Mouse (Mus musculus) kidney, embryonic 14.5 days (tissue): ENCODE results near the gene Gm49387. TPM values are rescaled to one million over a fixed set of nuclear protein-coding genes. Genes with fewer than 3 reads are reported as not detected.

ENCODE experiments used
- ATAC-seq: fragments of 200-750 bp; cut with Nextera tagmentation; 2 replicates; pipeline ENCODE4 v1.8.0; 2017; ENCODE audit warnings: moderate number of reproducible peaks, mild to moderate bottlenecking, moderate TSS enrichment, moderate library complexity; ENCODE audit not compliant: low FRiP score, low TSS enrichment
- H3K27ac ChIP-seq: fragments of 300-500 bp; sonication (generic); 2 replicates; pipeline ENCODE4 v1.5.1; 2014; ENCODE audit warnings: low read depth, mild to moderate bottlenecking, low read length, moderate library complexity, mixed read lengths
- H3K27me3 ChIP-seq: fragments of 300-500 bp; sonication (generic); 2 replicates; pipeline ENCODE4 v1.6.1; 2014; ENCODE audit warnings: mild to moderate bottlenecking, low read length; ENCODE audit not compliant: control insufficient read depth, insufficient read depth
- H3K36me3 ChIP-seq: fragments of 300-500 bp; sonication (generic); 2 replicates; pipeline ENCODE4 v1.6.1; 2014; ENCODE audit warnings: low read length, mixed read lengths; ENCODE audit not compliant: control insufficient read depth, insufficient read depth
- H3K4me1 ChIP-seq: fragments of 300-500 bp; sonication (generic); 2 replicates; pipeline ENCODE4 v1.6.1; 2014; ENCODE audit warnings: low read length, mixed read lengths; ENCODE audit not compliant: control insufficient read depth, insufficient read depth
- H3K4me2 ChIP-seq: fragments of 300-500 bp; sonication (generic); replicated peaks from 2 replicates; pipeline ENCODE4 v1.6.1; 2014; ENCODE audit warnings: low read depth, mild to moderate bottlenecking, low read length
- H3K4me3 ChIP-seq: fragments of 300-500 bp; sonication (generic); 2 replicates; pipeline ENCODE4 v1.5.1; 2014; ENCODE audit warnings: mild to moderate bottlenecking, low read length
- H3K9ac ChIP-seq: fragments of 300-500 bp; sonication (generic); 2 replicates; pipeline ENCODE4 v1.6.1; 2014; ENCODE audit warnings: low read depth, mild to moderate bottlenecking, low read length, moderate library complexity
- H3K9me3 ChIP-seq: fragments of 300-500 bp; sonication (generic); 2 replicates; pipeline ENCODE4 v1.6.1; 2016; ENCODE audit warnings: low read length; ENCODE audit not compliant: control insufficient read depth
- WGBS: fragments of 180-500 bp; shearing (Covaris S2); extraction: QIAGEN DNeasy Blood & Tissue Kit; methylation state at CpG from one replicate; pipeline ENCODE4 v1.1.7; 2014; 5-methylcytosine and 5-hydroxymethylcytosine counted together
- polyA plus RNA-seq: library from polyadenylated mRNA; unstranded; fragments of >200 nt; fragmentation: Nextera tagmentation; extraction: Ambion mirVana; gene quantifications from 2 replicates; pipeline ENCODE4 v1.2.1, GENCODE M21; 2014

Gene Gm49387
- polyA plus RNA-seq, 1 experiment from 2014 or later = not detected

- Histone ChIP-seq H3K27ac (0 out of 2 replicates have a peak overlapping the region, but pooled peaks have one; percentile 1), H3K9me3 (no peaks in the 10 kb centered on the region), H3K4me1 (peaks cover 26% of the 10 kb centered on the region), H3K27me3 (no peaks in the 10 kb centered on the region), H3K4me3 (no peak overlapping the region), H3K36me3 (no peaks in the 10 kb centered on the region), H3K9ac (no peak overlapping the region), H3K4me2 (no peak overlapping the region)
- 23% methylated on average over 5 of the region's 5 CpGs for WGBS
- ATAC-seq = no peak
Observed at GRCm38 (mm10) chr14:31560886-31561285, 79.8 kb downstream of the Gm49387 start.

- Histone ChIP-seq H3K4me1 (peaks cover 11% of the 10 kb centered on the region; the same call in 1 of the 2 replicates), H3K27me3 (no peaks in the 10 kb centered on the region), H3K4me2 (no peak overlapping the region), H3K36me3 (no peaks in the 10 kb centered on the region), H3K27ac (no peak overlapping the region), H3K4me3 (no peak overlapping the region), H3K9me3 (no peaks in the 10 kb centered on the region), H3K9ac (no peak overlapping the region)
- ATAC-seq = no peak
- WGBS = 39% methylated on average over 5 of the region's 5 CpGs
Observed at GRCm38 (mm10) chr14:31559216-31559615, 81.5 kb downstream of the Gm49387 start.

DNA sequence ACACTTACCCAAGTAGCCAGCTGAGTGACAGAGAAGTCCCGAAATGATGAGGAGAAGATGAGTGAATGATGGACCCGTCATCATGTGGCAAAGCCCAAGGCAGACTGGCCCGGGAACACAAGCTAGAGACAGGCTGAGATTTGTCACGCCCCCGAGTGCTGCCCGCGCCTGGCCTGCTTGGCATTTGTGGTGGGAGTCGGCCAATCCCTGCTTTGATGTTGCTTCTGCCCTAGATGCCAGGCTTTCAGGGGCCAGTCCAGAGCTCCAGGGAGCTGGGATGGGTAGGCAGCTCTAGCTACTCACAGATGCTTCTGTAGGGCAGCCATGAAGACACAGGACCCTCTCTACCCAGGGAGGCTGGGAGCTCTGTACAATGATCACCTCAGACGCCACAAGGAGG lies 82.9 kb downstream of the Gm49387 start:
- Histone ChIP-seq H3K27ac (no peak overlapping the region), H3K4me3 (no peak overlapping the region), H3K9ac (no peak overlapping the region), H3K4me2 (no peak overlapping the region), H3K9me3 (no peaks in the 10 kb centered on the region), H3K36me3 (no peaks in the 10 kb centered on the region), H3K27me3 (no peaks in the 10 kb centered on the region), H3K4me1 (peaks cover 11% of the 10 kb centered on the region; the same call in 1 of the 2 replicates)
- WGBS = 37% methylated on average over 9 of the region's 9 CpGs
- no peak for ATAC-seq

DNA sequence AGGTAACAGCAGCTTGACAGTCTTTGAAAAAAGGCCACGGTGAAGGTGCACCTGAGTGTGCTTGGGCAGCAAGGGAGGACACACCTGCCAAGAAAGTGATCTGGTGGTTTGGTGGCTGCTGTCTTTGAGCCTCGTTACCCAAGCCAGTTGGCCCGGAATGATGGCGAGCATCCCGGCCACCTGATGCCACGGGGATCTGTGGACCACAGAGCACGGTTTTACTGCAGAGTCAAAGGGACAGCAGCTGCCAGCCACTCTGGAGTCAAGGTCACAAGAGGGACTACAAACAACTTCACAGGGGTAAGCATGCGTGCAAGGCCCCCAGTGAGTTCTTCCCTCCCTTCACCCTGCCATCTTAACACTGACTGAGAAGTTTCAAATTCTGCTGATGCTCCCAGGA lies 83.4 kb downstream of the Gm49387 start:
- 50% methylated on average over 8 of the region's 8 CpGs for WGBS
- Histone ChIP-seq H3K36me3 (no peaks in the 10 kb centered on the region), H3K9ac (no peak overlapping the region), H3K4me3 (no peak overlapping the region), H3K27me3 (no peaks in the 10 kb centered on the region), H3K27ac (no peak overlapping the region), H3K9me3 (no peaks in the 10 kb centered on the region), H3K4me2 (no peak overlapping the region), H3K4me1 (peaks cover 11% of the 10 kb centered on the region; the same call in 1 of the 2 replicates)
- ATAC-seq = peak; percentile 44

DNA sequence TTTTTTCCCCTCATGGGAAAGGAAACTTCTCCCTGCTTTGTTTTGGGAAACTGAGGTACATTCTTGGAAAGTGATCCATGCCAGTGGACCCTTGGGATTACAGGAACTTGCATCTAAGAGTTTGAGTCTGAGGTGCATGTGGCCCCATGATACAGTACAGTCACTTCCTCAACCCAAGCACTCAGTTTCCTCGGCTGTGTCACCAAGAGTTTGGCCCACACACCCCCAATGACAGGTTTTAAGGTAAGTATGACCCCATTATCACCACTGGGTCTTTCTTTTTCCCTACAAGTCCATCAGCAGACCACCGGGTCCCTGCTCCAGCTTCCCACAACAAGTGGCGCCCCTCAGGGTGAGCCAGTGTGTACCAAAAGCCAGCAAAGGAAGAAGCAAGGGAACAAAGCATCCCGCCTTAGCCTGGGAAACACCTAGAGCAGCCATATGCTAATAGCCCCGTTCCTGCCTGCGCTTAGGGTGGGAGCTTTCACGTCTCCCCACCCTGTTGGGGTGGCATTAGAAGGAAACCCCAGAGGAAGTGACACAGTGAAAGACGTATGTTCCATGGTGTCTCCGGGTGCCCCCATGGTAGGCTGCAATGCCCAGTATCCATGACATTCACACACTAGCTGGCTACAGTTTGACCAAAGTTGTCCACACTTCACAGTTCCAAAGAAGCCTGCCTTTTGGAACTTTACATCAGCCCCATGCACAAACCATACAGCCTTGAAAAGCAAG lies 84.0 kb downstream of the Gm49387 start:
- Histone ChIP-seq H3K9me3 (no peaks in the 10 kb centered on the region), H3K27me3 (no peaks in the 10 kb centered on the region), H3K9ac (no peak overlapping the region), H3K4me2 (no peak overlapping the region), H3K4me3 (no peak overlapping the region), H3K4me1 (peaks cover 11% of the 10 kb centered on the region; the same call in 1 of the 2 replicates), H3K27ac (no peak overlapping the region), H3K36me3 (no peaks in the 10 kb centered on the region)
- WGBS = 83% methylated on average over 9 of the region's 9 CpGs
- no peak for ATAC-seq

GRCm38 (mm10) chr14:31555963-31556434 lies 84.7 kb downstream of the Gm49387 start:
- WGBS = 39% methylated on average over 14 of the region's 14 CpGs
- Histone ChIP-seq H3K27ac (no peak overlapping the region), H3K27me3 (no peaks in the 10 kb centered on the region), H3K9me3 (no peaks in the 10 kb centered on the region), H3K4me1 (peaks cover 11% of the 10 kb centered on the region; the same call in 1 of the 2 replicates), H3K4me2 (no peak overlapping the region), H3K36me3 (no peaks in the 10 kb centered on the region), H3K4me3 (no peak overlapping the region), H3K9ac (no peak overlapping the region)
- peak; percentile 62; the same call in 1 of the 2 replicates for ATAC-seq

DNA sequence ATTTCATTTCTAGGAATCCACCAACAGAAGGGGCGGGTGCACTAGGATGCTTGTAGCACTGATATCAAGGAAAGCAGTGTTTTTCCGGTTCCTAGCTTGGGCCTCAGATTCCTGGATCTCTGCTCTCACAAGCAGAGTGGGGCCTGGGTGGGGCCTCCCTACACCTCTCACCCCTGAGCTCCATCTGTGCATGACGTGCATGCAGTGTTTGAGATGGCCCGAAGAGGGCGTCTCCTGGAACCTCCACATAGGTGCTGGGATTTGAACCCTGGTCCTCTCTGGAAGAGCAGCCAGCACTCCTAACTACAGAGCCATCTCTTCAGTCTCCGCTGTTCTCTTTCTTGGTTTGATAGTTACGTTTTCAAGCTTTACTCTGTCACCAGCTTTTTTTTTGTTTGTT lies 85.7 kb downstream of the Gm49387 start:
- Histone ChIP-seq H3K4me1 (peaks cover 6% of the 10 kb centered on the region; the same call in 1 of the 2 replicates), H3K9me3 (no peaks in the 10 kb centered on the region), H3K9ac (no peak overlapping the region), H3K27me3 (no peaks in the 10 kb centered on the region), H3K36me3 (no peaks in the 10 kb centered on the region), H3K27ac (no peak overlapping the region), H3K4me3 (no peak overlapping the region), H3K4me2 (no peak overlapping the region)
- ATAC-seq = no peak
- 90% methylated on average over 7 of the region's 7 CpGs for WGBS

GRCm38 (mm10) chr14:31543885-31544442 lies 96.7 kb downstream of the Gm49387 start:
- Histone ChIP-seq H3K9ac (no peak overlapping the region), H3K9me3 (no peaks in the 10 kb centered on the region), H3K27me3 (no peaks in the 10 kb centered on the region), H3K27ac (no peak overlapping the region), H3K4me1 (no peaks in the 10 kb centered on the region), H3K36me3 (no peaks in the 10 kb centered on the region), H3K4me3 (no peak overlapping the region), H3K4me2 (no peak overlapping the region)
- WGBS = 76% methylated on average over 11 of the region's 11 CpGs
- ATAC-seq = no peak

DNA sequence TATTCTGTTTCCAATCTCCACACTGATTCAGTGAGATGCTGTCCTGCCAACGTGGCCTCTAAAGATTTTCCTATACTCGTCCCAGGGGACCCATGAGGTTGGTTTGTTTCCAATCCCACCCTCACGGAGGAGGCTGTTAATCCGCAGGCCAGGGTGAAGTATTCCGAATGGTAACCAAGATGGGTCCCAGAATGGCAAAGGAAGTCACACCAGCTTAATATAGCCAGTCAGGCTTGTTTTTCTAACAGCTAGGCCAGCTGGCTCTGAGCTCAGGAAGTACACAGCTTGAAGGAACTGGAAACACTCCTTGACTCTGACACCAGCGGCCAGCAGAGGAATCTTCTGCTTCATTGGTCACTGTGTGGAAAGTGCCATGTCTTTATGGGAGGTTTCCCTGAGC lies 103.4 kb downstream of the Gm49387 start:
- no peaks in the 10 kb centered on the region for H3K9me3 ChIP-seq
- ATAC-seq = 0 out of 2 replicates have a peak, but pooled peaks have one; percentile 20
- 59% methylated on average over 6 of the region's 6 CpGs for WGBS
- H3K27ac ChIP-seq = no peak overlapping the region
- no peak overlapping the region for H3K9ac ChIP-seq
- no peak overlapping the region for H3K4me3 ChIP-seq
- no peaks in the 10 kb centered on the region for H3K4me1 ChIP-seq
- H3K36me3 ChIP-seq = no peaks in the 10 kb centered on the region
- no peaks in the 10 kb centered on the region for H3K27me3 ChIP-seq
- H3K4me2 ChIP-seq = no peak overlapping the region
